Mouse (Mus musculus) frontal cortex, postnatal 36 days (tissue): Measurements from ENCODE around the gene Dlk1.
A peak's percentile ranks its signal among the peaks of the same experiment; 100 is the strongest.
"Not testable (repeated sequence)": the region's sequence is repeated elsewhere in the genome, so short reads cannot be mapped to it uniquely, and the experiment has no call there.

Experiments
- DNase-seq, 2 experiments: peaks; one replicate each; pipeline ENCODE4 v3.0.0; 2022; ENCODE audit warnings: low spot score in 2 of 2

Gene Dlk1

GRCm38 (mm10) chr12:109475501-109475900, 22.9 kb downstream of the Dlk1 start:
- no peak for DNase-seq

GRCm38 (mm10) chr12:109486525-109486924, 33.9 kb downstream of the Dlk1 start:
- DNase-seq: not testable (repeated sequence)

- peak; percentile 26 to 55 for DNase-seq
Measured at GRCm38 (mm10) chr12:109491701-109492100, 39.1 kb downstream of the Dlk1 start.

GRCm38 (mm10) chr12:109493381-109493780, 40.8 kb downstream of the Dlk1 start:
- no peak for DNase-seq

- no peak for DNase-seq
Measured at GRCm38 (mm10) chr12:109495016-109495644, 42.5 kb downstream of the Dlk1 start.

- DNase-seq: no peak
Measured at GRCm38 (mm10) chr12:109496397-109496796, 43.8 kb downstream of the Dlk1 start.

GRCm38 (mm10) chr12:109500992-109501391, 48.4 kb downstream of the Dlk1 start:
- DNase-seq: no peak

- DNase-seq: no peak
Measured at GRCm38 (mm10) chr12:109502360-109503040, 49.9 kb downstream of the Dlk1 start.

GRCm38 (mm10) chr12:109507693-109508092, 55.1 kb downstream of the Dlk1 start:
- DNase-seq: no peak

GRCm38 (mm10) chr12:109508495-109509454, 56.2 kb downstream of the Dlk1 start:
- DNase-seq: no peak

- DNase-seq: no peak
Measured at GRCm38 (mm10) chr12:109509531-109510137, 57.0 kb downstream of the Dlk1 start.

- no peak for DNase-seq
Measured at GRCm38 (mm10) chr12:109510247-109510646, 57.6 kb downstream of the Dlk1 start.

GRCm38 (mm10) chr12:109511456-109511855, 58.8 kb downstream of the Dlk1 start:
- peak in 1 of 2 experiments; percentile 28 for DNase-seq

GRCm38 (mm10) chr12:109512151-109512907, 59.7 kb downstream of the Dlk1 start:
- no peak for DNase-seq
